Mouse (Mus musculus) lung, postnatal 4 days (tissue): Measurements from ENCODE around the gene Ribc1.
A peak's percentile ranks its signal among the peaks of the same experiment; 100 is the strongest.

ENCODE experiments used
- DNase-seq, 2 experiments: peaks; one replicate each; pipeline ENCODE4 v3.0.0; 2021

Ribc1 gene

GRCm38 (mm10) chrX:152016151-152017145, at the start of gene Ribc1, which contains the start of gene Smc1a:
Ribc1 (minus strand) TSS chrX:152016295.
Smc1a (plus strand) TSS chrX:152016428.
- DNase-seq: peak; percentile 92 to 95

- DNase-seq: no peak
These were observed 49.6 kb upstream of the Ribc1 start for GRCm38 (mm10) chrX:152065674-152066073.

DNA sequence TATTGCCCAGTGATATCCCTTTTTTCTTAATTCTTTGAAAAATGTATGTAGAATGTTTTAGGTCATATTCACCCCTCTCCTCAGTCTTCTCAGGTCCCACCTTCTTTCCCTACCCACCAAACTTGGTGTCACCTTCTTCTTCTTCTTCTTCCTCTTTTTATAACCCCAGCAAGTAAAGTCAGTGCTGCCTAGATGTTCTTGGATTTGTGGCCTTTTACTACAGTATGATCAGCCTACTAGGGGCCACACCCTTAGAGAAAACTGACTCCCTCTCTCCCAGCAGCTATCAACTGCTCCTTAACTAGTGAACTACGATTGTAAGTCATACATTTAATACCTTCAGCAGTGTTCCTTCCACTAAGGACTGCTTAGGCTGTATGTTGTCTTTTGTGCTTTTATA, 38.0 kb upstream of the Ribc1 start:
- DNase-seq: no peak

DNA sequence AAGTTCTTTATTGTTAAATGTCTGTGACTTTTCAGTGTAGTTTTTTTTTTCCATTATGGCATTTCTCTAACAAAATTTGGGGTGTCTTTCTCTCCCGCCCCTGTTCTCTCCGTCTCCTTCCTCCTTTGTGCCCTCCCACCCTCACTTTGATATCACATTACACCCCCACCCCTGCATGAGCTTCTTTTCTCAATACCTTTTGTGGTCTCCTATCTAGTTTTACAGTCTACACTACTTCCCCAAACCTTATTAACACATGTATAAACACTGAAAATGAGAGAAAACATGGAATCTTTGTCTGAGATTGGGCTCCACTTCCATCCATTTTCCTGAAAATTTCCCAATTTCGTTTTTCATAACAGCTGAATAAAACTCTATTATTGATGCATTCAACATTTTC, 36.5 kb upstream of the Ribc1 start:
- no peak for DNase-seq

- DNase-seq: no peak
These were observed 31.1 kb upstream of the Ribc1 start for GRCm38 (mm10) chrX:152047230-152047629.

DNA sequence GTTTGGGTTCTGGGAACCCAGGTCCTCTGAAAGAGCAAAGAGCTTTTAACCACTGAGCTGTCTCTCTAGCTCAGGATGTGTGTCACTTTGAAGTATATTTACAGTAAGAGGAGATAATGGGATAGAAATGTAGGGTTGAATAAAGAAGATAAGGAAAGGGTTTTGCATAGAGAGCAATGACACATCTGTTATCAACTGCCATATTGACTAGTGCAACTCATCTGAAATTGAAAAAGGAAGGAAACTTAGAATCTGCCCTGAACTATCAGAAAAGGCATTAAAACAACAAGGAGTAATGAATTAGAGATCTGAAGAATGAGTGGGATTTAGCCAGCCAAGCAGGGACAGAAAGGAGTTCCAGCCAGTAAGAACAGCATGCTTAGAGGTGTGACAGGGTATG, 23.8 kb upstream of the Ribc1 start:
- DNase-seq: no peak

DNA sequence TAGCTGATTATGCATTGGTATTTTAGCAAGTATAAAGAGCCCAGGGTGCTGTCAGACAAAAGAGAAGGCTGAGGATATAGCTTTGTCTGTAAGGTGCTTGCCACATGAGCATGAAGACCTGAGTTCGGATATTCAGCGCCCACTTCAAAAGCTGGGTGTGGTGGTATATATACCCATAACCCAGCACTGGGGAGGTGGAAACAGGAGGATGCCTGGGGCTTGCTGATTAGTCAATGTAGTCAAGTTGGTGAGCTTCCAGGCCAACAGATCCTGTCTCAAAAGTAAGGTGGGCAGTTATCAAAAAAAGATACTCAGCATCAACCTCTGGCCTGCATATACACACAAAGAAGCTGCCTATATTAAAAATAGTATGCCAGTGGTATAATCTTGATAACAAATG, 3.2 kb upstream of the Ribc1 start:
- no peak for DNase-seq

DNA sequence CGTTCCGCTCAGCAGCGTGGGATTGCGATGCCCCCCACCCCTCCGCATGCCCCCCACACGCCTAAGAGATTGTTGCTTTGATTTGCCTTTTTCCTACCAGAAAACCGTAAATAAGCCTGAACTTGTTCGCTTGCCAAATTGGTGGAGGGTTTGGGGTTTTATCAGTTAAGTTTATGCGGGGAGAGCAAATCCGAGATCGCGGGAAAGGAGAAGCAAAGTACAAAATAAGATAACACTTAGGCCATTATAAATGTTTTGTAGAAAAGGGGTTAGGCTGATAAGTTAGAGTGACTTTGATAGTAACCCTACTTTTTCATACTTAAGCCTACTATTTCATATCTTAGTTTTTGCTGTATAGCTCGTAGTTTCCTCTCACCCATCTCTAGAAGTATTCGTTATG, 1.1 kb upstream of the Ribc1 start:
- DNase-seq: no peak

- no peak for DNase-seq
These were observed 344 bp downstream of the Ribc1 start for GRCm38 (mm10) chrX:152015752-152016150.

DNA sequence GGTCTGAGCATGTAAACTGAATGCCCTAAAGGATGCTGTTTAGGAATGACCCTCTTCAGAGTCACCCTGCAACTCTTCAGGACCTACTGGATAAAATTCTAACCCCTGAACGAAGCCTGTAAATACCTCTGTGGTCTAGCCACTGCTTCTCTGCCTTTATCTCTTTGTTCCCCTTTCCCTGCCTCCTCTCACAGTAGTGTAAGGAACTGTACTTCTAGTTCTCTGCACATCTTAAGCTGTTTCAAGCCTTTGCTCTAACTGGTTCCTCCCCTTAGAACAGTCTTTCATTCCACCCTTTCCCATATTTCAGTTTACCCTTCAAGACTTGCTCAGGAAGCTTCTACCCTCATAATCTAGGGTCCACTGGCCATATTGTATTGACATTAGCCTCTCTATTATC, 8.2 kb downstream of the Ribc1 start:
- no peak for DNase-seq

GRCm38 (mm10) chrX:152002865-152003264, 13.2 kb downstream of the Ribc1 start:
- DNase-seq: no peak

GRCm38 (mm10) chrX:152001737-152002710, 14.1 kb downstream of the Ribc1 start, which contains the start of gene Hsd17b10:
Hsd17b10 (plus strand) TSS chrX:152001845.
- DNase-seq: peak; percentile 86 to 92

GRCm38 (mm10) chrX:152001182-152001684, 14.9 kb downstream of the Ribc1 start:
- no peak for DNase-seq

DNA sequence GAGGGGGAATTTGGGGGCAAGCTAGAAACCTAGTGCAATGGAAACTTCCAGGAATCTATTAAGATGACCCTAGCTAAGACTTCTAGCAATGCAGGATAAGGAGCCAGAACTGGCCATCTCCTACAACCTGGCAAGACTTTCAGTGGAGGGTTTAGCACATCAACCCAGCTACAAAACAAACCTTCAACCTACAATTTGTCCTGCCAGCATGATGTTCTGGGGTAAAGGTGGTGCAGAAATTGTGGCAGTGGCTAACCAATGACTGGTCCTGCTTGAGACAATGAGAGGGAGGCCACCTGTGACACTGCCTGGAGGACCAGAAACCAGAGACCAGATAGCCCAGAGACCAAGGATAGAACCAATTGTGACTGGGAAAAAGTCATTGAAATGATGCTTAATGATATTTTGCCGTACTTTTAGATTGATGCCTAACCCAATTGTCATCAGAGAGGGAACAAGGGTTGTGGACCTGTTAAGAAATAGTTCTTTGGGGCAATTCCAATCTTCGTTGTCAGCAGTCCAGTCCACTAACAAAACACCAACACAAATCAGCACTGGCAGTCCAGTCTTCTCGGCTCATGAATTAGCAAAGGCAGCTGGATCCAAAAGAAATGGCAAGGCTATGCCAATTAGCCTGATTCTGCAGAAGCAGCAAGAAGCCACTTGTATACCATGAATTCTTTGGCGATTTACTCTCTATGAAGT, 16.9 kb downstream of the Ribc1 start:
- no peak for DNase-seq
